Mouse (Mus musculus): ENCODE measurements around the gene Lgi2.

DNA sequence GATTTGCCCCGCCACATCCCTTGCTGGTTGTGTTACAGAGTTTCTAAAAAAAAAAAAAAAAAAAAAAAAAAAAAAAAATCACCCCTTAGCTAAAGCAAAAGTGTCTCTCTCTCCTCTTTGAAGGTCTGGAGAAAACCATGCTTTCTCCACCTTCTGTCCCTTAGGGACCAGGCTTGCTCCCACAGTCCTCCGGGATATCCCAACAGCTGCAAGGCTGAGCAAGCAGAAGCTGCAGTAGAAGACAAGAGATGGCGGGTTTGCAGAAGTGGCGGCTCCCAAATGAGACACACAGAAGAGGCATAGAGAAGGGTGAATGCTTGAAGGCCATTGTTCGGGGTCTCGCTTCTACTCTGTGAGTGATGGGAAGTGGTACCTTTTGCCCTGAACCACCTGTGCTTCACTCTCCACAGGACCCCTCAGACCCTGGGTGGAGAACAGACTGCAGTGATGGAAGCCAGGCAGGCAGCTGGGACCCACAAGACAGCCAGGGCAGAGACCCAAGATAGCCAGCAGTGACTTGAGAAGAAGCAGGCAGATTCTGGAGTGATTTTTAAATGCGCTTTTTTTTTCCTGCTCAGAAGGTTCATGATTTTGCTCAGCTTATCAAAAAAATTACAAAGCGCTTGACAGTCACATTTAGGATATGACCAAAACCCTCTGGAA is 39.8 kb downstream of the Lgi2 start:
- TF ChIP-seq CTCF (IDR thresholded peaks at IDR 0.05; ENCODE audit: low read depth, low read length) (no peak), POLR2A (IDR thresholded peaks at IDR 0.05; ENCODE audit: borderline replicate concordance, low read depth, low read length) (no peak)
